Mouse (Mus musculus) heart, postnatal 0 days (tissue): ENCODE measurements around the gene Gatad2a. TPM values are rescaled to one million over a fixed set of nuclear protein-coding genes. Genes with fewer than 3 reads are reported as not detected.
A peak's percentile ranks its signal among the peaks of the same experiment; 100 is the strongest.

Source experiments
- ATAC-seq: fragments of 200-750 bp; cut with Nextera tagmentation; 2 replicates; pipeline ENCODE4 v1.8.0; 2017; ENCODE audit warnings: low read depth, moderate number of reproducible peaks, moderate library complexity; ENCODE audit not compliant: insufficient read depth
- DNase-seq: peaks from one replicate; pipeline ENCODE4 v3.0.0-alpha.2; 2016; ENCODE audit warnings: low spot score
- H3K27ac ChIP-seq: fragments of 300-500 bp; sonication (generic); 2 replicates; pipeline ENCODE4 v1.5.1; 2014; ENCODE audit warnings: low read depth, mild to moderate bottlenecking
- H3K27me3 ChIP-seq: fragments of 300-500 bp; sonication (generic); 2 replicates; pipeline ENCODE4 v1.6.1; 2014; ENCODE audit warnings: low read length, mixed read lengths; ENCODE audit not compliant: control insufficient read depth, insufficient read depth
- H3K36me3 ChIP-seq: fragments of 300-500 bp; sonication (generic); replicated peaks from 2 replicates; pipeline ENCODE4 v1.6.1; 2014; ENCODE audit warnings: low read length, mixed read lengths; ENCODE audit not compliant: control insufficient read depth, insufficient read depth
- H3K4me1 ChIP-seq: fragments of 300-500 bp; sonication (generic); 2 replicates; pipeline ENCODE4 v1.6.1; 2014; ENCODE audit warnings: antibody characterized with exemption; ENCODE audit not compliant: control insufficient read depth, insufficient read depth
- H3K4me2 ChIP-seq: fragments of 300-500 bp; sonication (generic); 2 replicates; pipeline ENCODE4 v1.6.1; 2014; ENCODE audit warnings: low read depth, mild to moderate bottlenecking, low read length, moderate library complexity
- H3K4me3 ChIP-seq: fragments of 300-500 bp; sonication (generic); 2 replicates; pipeline ENCODE4 v1.5.1; 2014; ENCODE audit warnings: low read depth, low read length
- H3K9ac ChIP-seq: fragments of 300-500 bp; sonication (generic); replicated peaks from 2 replicates; pipeline ENCODE4 v1.6.1; 2014; ENCODE audit warnings: low read depth, low read length, mixed read lengths
- H3K9me3 ChIP-seq: fragments of 300-500 bp; sonication (generic); replicated peaks from 2 replicates; pipeline ENCODE4 v1.6.1; 2016; ENCODE audit warnings: low read length; ENCODE audit not compliant: control insufficient read depth
- CTCF ChIP-seq: IDR thresholded peaks from 2 replicates; pipeline ENCODE4 v1.5.1; 2016; ENCODE audit warnings: antibody characterized with exemption, control low read depth, low read depth
- EP300 ChIP-seq: IDR thresholded peaks from 2 replicates; pipeline ENCODE4 v1.6.1; 2016; ENCODE audit warnings: antibody characterized with exemption, low read depth
- WGBS: fragments of 180-500 bp; shearing (Covaris S2); extraction: QIAGEN DNeasy Blood & Tissue Kit; methylation state at CpG from one replicate; pipeline ENCODE4 v1.1.7; 2014; 5-methylcytosine and 5-hydroxymethylcytosine counted together
- polyA plus RNA-seq: library from polyadenylated mRNA; unstranded; fragments of >200 nt; fragmentation: Nextera tagmentation; extraction: Ambion mirVana; gene quantifications from 2 replicates; pipeline ENCODE4 v1.2.1, GENCODE M21; 2015
- total RNA-seq: library from RNA; depleted of rRNA; stranded (reverse); fragments of >200 nt; gene quantifications from 2 replicates; pipeline ENCODE4 v1.2.3, GENCODE M21; 2014; ENCODE audit warnings: low replicate concordance

Gatad2a gene
- total and polyA plus RNA-seq, 2 experiments from 2014 or later: 18.9 to 26.9 TPM

DNA sequence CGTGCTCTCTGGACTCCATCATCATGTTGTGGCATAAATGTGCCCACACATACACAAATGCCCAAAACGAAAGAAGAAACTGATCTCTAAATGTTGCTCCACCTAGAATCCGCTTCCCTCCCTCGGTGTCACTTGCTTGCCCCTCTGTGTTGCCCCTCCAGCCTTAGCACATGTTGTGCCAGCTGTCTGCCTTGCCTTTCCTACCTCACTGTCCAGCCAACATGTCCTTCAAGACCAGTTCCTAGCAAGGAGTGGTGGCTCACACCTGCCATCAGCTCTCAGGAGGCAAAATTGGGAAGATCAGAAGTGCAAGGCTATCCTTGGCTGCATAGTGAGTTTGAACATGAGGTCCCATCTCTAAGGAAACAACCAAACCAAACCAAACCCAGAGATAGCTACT lies 118.8 kb downstream of the Gatad2a start:
- Histone ChIP-seq H3K36me3 (no peaks in the 10 kb centered on the region), H3K4me3 (no peak overlapping the region), H3K4me2 (no peak overlapping the region), H3K27ac (no peak overlapping the region), H3K27me3 (peaks cover 34% of the 10 kb centered on the region), H3K4me1 (0 out of 2 replicates have a peak, but pooled peaks cover 8% of the 10 kb centered on the region), H3K9me3 (no peaks in the 10 kb centered on the region), H3K9ac (no peak overlapping the region)
- 80% methylated on average over 4 of the region's 4 CpGs for WGBS
- DNase-seq (no peak), ATAC-seq (no peak)
- TF ChIP-seq CTCF (no peak), EP300 (no peak)

DNA sequence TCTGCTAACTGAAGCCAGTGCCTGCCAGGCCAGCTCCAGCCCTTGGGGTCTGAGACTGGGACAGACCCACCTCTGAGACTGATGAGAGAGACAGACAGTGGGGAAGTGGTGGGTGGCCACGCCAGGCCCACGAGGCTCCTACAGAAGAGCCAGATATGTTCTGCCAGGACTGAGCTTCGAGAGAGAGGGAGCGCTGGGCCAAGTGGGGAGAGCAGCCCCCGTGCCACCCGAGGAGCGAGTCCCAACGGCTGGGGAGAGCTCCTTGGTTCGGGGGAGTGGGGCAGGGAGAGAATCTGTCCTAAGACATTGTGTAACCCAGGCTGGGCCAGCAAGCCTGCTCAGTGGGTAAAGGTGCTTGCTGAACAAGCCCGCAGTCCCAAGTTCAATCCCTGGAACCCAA lies 119.2 kb downstream of the Gatad2a start:
- Histone ChIP-seq H3K4me1 (0 out of 2 replicates have a peak, but pooled peaks cover 8% of the 10 kb centered on the region), H3K4me3 (no peak overlapping the region), H3K9me3 (no peaks in the 10 kb centered on the region), H3K36me3 (no peaks in the 10 kb centered on the region), H3K27ac (no peak overlapping the region), H3K4me2 (no peak overlapping the region), H3K27me3 (peaks cover 30% of the 10 kb centered on the region), H3K9ac (no peak overlapping the region)
- no peak for TF ChIP-seq CTCF
- TF ChIP-seq EP300: no peak
- ATAC-seq (no peak), DNase-seq (no peak)
- 77% methylated on average over 10 of the region's 10 CpGs for WGBS

DNA sequence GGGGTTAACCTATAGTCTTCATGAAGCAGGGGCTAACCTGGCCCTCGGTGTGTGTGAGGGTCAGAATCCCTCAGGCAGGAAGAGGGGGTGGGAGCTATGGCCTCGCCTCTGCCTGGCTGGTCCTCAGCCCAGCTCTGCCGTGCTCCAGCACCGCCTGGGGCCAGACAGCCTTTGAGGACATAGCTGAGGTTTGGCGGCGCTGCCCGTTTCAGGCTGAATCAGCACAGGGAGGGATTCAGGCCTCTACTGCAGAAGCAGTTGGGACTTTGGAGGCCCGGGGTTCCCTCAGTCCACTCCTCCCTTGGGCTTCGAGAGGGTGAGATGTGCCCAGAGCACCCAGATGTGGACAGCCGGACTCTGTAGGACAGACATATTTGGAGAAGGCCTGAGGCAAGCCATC lies 120.1 kb downstream of the Gatad2a start:
- Histone ChIP-seq H3K9me3 (no peaks in the 10 kb centered on the region), H3K27me3 (peaks cover 22% of the 10 kb centered on the region), H3K4me1 (0 out of 2 replicates have a peak, but pooled peaks cover 3% of the 10 kb centered on the region), H3K4me2 (no peak overlapping the region), H3K36me3 (no peaks in the 10 kb centered on the region), H3K9ac (no peak overlapping the region), H3K4me3 (no peak overlapping the region), H3K27ac (no peak overlapping the region)
- TF ChIP-seq CTCF (no peak), EP300 (no peak)
- no peak for ATAC-seq
- WGBS: 45% methylated on average over 10 of the region's 10 CpGs
- no peak for DNase-seq

DNA sequence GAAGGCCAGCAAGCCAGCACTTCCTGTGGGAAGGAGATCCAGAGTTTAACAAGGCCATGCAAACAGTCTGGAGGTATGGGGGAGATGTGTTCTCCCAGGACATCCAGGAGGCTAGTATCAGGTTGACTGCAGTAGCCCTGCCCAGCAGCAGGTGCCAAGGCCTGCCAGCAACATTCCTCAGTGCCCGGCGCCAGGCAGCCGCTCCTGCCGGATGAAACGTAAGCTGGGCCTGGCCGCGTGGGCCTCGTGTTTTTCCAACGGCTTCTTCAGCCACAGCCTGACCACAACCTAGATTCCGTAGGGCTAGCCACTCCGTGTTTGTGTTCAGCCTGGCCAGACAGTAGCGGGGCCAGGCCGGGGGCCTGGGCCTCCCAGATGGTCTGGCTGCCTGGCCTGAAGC lies 121.5 kb downstream of the Gatad2a start:
- no peak overlapping the region for H3K4me2 ChIP-seq
- H3K4me3 ChIP-seq: no peak overlapping the region
- DNase-seq: no peak
- H3K27me3 ChIP-seq: peaks cover 7% of the 10 kb centered on the region
- H3K27ac ChIP-seq: no peak overlapping the region
- TF ChIP-seq CTCF (no peak), EP300 (no peak)
- 0 out of 2 replicates have a peak, but pooled peaks cover 3% of the 10 kb centered on the region for H3K4me1 ChIP-seq
- H3K9ac ChIP-seq: no peak overlapping the region
- ATAC-seq: no peak
- 77% methylated on average over 13 of the region's 13 CpGs for WGBS
- no peaks in the 10 kb centered on the region for H3K9me3 ChIP-seq
- H3K36me3 ChIP-seq: no peaks in the 10 kb centered on the region

DNA sequence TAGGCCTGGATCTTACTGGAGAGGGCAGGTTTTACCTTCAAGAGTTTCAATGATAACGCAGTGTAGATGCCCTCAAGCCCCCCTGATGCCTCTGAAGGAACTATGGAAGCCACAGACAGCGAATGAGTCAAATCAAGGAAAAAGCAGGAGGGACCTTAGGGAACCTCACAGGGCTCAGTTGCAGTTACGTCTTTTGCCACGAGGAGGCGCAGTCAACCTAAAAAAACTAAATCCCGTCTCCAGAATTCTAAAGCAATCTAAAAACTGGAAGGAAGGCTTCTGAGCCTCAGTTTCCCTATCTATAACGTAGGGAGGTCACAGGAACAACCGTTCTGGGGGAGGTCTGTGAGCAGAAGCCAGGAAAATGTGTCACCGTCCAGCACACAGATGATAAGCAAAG lies 122.0 kb downstream of the Gatad2a start:
- DNase-seq (peak; percentile 35), ATAC-seq (no peak)
- peak; percentile 73 for TF ChIP-seq CTCF
- no peak for TF ChIP-seq EP300
- Histone ChIP-seq H3K27ac (no peak overlapping the region), H3K4me2 (no peak overlapping the region), H3K36me3 (no peaks in the 10 kb centered on the region), H3K9ac (no peak overlapping the region), H3K4me1 (0 out of 2 replicates have a peak, but pooled peaks cover 3% of the 10 kb centered on the region), H3K9me3 (no peaks in the 10 kb centered on the region), H3K27me3 (peaks cover 2% of the 10 kb centered on the region; the same call in 1 of the 2 replicates), H3K4me3 (no peak overlapping the region)
- 8% methylated on average over 9 of the region's 9 CpGs for WGBS

DNA sequence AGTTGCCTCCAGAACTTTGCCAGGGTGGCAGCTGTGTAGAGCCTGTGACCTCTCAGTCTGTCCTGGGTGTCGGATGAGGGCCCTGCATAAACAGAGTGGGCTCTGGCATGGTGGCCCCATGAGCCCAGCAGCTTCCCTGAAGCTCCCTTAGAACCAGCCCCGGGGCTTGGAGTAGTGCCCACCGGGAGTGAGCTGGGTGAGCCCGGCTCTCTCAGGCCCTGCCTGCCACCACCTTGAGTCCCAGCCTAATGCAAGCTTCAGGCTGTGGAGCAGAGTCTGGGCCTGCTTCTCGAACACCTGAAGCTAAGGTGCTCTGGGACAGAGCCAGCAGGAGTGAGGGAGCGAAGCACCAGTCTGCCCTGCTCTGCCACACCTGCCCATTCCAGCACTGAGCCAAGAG lies 125.3 kb downstream of the Gatad2a start:
- Histone ChIP-seq H3K27me3 (no peaks in the 10 kb centered on the region), H3K36me3 (no peaks in the 10 kb centered on the region), H3K4me1 (no peaks in the 10 kb centered on the region), H3K27ac (no peak overlapping the region), H3K4me2 (no peak overlapping the region), H3K9me3 (no peaks in the 10 kb centered on the region), H3K9ac (no peak overlapping the region), H3K4me3 (no peak overlapping the region)
- WGBS: 77% methylated on average over 6 of the region's 6 CpGs
- TF ChIP-seq EP300 (no peak), CTCF (no peak)
- DNase-seq (no peak), ATAC-seq (no peak)
